Mouse (Mus musculus): ENCODE measurements around the gene Lemd2.

Lemd2 gene

DNA sequence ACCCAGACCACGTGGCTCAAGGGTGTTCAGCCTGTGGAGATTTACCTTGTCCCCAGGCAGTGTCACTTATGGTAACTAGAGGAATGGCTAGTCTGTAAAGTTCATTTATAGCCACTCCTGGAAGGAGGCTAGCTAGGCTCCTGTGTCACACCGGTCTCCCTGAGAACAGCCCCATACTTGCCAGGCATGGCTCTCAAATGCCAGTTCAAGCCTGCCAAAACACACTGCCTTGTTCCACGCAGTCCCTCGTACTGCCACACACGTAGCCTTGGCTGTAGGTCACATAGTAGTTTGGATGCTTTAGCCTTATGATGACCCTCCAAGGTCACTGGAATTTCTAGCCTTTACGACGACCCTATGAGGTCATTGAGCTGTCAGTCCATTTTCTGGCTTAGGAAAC, 45.1 kb downstream of the Lemd2 start:
- DNase-seq (ENCODE audit: low spot score in 2 of 2): no peak

DNA sequence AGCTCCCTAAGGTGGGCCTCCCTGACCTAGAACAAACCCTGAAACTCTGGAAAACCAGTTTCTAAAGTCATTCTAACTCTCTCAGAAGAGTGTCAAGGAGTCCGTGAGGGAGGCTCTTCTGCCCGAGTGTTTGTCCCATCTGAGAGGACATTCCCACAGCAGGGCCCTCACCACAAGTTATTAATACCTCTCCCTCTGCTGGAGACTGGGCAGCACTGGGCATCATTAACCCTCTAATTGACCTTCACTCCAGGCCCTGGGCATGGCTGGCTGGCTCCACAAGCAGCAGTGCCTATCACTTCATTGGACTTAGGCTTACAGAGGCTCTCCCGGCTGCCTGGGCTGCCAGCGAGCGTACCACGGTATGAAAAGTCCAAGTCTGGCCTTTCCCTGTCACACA, 45.8 kb downstream of the Lemd2 start:
- no peak for DNase-seq (ENCODE audit: low spot score in 2 of 2)

DNA sequence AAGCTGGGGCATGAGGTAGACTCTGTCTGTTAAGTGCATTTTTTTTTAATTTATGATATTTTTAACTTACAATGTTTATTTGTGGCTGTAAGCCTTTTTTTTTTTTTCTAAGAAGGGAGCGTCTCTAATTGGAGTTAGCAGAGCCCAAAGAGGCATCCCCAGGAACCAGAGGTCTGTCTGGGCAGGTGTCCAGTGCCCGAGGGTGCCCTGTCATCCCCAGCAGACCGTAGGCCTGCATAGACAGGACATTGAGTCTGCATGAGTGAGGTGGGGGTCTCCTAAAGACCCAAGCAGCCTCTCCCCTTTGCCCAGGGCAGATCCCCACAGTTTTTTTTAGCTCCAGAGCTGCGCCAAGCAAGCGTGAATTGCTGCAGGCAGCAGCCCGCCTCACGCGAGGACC, 48.5 kb downstream of the Lemd2 start:
- no peak for DNase-seq (ENCODE audit: low spot score in 2 of 2)

DNA sequence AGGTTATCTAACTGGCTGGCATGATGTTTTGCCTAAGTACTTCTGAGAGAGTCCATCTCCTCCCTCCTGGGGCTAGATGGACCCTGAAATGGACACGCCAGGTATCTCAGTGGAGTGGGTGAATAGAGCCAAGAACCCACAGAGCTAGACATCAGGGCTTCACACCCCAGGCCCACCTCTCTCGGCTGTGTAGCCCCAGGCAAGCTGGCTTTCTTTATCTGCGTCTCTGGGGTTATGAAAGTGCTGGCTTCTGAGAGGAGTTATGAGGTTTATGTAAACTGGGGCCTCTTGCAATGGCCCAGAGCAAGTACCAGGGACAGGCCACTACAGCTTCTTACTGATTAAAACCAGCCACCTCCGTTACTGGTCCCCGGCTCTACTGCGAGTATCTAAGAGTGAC, 49.4 kb downstream of the Lemd2 start:
- DNase-seq (ENCODE audit: low spot score in 2 of 2): no peak

DNA sequence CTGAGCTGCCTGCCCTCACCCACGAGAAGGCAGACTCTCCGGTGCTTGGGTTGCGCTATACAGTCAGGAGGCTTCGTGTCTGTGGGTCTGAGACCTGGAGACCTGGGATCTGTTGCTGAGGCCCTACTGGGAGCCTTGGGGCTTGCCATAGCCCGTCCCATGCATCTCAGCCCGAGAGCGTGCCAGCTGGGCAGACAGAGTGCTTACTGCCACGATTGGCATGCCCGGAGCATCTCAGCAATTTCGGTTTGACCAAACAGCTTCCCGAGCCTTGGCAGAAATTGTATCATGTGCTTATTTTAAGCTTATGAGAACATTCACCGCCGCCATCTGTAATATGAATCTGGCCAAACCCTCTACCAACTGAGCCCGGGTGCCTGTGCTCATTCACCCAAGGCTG, 50.0 kb downstream of the Lemd2 start:
- no peak for DNase-seq (ENCODE audit: low spot score in 2 of 2)

DNA sequence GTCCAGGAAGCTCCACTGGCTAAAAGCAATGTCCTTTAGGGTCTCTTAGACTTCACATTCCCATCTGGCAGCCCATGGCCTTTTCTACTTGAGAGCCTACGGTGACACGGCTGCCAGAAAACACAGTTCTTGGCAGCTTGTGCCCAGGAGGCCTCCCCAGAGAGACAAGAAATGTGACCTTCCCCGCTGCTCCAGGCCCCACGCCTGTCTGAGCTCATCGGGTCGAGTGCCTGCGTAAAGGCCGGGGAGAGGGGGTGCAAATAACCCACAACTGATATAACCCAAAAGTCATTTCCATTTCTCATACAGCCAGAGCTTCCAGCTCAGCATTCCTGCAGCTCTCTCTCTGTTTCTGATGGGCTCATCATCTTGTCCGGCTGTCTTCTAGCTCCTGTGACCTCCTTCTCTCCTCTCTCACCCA, 50.5 kb downstream of the Lemd2 start:
- no peak for DNase-seq (ENCODE audit: low spot score in 2 of 2)

DNA sequence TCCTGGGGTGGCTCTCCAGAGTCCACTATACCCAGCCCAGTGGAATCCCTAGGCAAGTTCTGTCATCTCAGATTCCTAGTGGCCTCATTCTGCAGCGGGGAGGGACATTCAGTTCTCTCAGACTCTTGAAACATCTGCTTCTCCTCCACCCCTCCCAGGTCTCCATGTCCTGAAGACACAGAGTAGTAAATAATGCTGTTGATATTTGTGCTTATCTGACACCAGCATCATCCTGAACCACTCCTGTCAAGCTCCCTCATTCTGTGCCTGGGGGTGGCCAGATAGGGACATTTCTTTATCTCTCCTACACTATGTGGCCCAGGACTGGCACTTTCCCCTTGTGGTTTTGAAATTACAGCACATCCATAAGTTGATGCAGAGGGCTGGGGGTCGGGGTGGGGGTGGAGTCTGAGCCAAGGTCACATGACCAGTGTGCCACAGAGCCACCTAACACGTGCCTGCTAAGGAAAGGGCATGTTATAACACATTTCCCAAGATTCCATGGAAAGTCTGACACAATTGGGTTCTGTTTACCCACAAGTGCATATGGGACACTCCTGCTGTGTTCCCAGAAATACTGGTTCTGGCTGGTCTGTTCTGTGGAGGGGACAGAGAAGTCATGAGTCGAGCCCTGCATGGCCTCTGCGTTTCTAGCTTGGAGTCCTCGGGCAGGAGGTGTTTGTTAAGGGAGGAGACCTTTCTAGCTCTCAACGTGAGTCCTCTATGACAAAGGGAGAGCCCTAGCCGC, 51.1 kb downstream of the Lemd2 start:
- DNase-seq (ENCODE audit: low spot score in 2 of 2): no peak

DNA sequence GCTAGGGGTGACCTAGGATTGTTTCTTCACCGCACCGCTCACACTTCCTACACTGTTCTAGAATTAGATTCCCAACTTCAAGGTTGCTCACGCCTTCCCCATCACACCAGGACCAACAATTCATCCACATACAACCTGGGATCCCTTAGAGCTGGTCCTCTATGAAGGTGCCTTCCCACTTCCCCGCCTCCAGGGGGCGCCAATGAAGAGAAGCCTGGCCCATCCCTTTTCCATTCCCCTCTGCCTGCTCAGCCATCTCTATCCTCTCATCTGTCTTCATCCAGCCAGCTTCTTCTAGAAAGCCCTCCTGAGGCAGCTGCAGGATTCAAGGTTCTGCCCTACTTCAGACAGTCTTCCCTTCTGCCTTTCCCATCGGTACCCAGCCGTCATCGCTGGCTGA, 52.9 kb downstream of the Lemd2 start:
- no peak for DNase-seq (ENCODE audit: low spot score in 2 of 2)

DNA sequence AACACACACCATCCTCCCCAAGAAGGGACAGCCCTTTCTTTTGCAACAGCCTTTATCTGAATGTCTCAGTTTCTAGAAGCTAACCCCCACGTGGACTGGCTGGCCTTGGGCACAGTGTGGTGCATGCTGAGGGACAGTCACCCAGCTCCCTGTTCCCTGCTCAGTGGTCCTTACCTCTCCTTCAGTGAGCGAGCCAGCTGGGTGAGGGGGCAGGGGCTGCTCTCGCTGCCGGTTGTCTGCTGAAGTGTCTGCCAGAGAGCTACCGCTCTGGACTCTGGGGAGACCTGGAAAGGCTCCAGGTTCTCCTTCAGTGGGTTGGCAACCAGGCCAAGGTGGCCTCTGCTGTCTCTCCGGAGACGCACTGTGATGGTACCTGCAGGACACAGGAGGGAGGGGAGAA, 53.4 kb downstream of the Lemd2 start:
- no peak for DNase-seq (ENCODE audit: low spot score in 2 of 2)

DNA sequence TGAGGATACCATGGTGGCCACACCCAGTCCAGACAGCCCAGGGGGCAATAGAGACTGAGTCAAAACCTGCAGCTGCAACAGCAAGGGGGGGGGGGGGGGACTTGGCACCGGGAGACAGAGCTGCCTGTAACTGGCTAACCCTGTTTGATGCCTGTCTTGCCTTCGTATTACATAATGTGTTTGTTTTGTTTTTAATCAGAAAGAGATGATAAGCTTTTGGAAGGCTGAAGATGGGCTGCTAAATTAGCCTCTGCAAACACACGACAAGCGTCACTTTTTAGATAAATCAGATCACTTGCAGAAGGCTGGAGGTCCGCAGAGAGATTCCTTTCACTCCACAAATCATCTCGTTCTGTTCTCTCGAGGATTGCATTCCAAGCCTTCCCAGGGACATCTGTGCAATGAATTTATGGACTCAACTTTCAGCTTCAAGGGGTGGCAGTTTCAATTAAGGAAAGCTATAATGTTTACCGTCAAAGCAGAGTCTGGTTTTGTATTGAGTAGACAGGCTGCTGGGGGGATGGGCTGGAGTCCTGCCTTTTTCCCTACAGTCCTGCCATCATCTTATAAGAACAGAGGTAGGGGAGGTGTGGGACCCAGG, 57.8 kb downstream of the Lemd2 start:
- no peak for DNase-seq (ENCODE audit: low spot score in 2 of 2)

DNA sequence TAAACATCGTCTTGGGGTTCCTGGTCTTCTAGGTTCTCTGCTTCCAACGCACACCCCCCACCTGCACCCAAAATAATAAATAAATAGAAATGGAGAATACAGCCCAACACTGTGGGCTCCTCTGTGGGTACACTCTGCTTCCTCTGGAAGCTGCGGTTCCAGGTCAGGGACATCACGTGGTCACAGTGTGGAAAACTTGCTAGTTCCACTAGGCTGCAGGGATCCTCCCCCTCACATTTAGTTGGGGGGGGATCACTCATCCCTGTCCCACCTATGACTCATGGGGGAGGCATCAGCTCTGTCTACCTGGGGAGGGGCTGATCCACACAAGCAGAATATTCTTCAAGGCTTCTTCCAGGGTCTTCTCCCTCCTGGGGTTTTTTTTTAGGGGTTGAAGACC, 60.1 kb downstream of the Lemd2 start:
- DNase-seq (ENCODE audit: low spot score in 2 of 2): no peak

DNA sequence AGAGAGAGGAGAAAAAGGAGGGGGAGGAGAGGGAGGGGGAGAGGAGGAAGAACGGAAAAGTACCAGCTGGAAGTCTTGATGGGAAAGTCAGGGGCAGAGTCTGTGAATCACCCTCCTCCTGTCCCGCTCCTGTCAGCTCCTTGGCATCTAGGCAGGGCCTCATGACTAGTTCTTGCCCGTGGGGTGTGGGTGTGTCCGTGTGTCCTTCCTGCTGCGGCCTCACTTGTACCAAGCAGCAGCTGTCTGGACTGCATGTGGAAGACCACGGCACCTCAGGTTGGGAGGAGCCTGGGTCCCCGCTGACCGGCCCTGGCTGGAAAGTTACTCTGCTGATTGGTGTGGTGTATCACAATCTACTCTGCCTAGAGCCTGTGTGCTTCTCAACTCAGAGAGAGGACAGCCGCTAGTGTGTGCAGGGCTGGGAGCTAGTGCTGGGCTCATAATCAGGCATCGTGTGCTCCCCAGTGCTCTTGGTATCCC, 62.3 kb downstream of the Lemd2 start:
- DNase-seq (ENCODE audit: low spot score in 2 of 2): no peak

DNA sequence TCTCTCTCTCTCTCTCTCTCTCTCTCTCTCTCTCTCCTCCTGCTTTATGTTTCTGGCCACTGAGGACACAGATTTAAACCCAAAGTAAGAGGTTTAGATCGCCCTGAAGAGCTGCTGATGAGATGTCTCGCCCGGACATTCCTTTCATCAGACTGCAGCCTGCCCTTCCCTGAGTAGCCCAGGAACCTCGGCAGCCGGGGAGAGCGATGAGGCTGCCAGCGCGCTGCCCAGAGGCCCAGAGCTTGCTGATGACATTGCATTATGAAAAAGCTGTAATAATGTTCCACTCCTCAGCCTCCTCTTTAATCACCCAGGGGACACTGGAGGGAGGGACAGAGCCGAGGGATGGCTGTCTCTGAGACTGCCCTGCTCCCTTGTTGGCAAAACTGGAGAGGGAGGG, 64.0 kb downstream of the Lemd2 start:
- DNase-seq (ENCODE audit: low spot score in 2 of 2): no peak
